ENCODE assay signal across 14 mouse cellular contexts in the genomic region with DNA sequence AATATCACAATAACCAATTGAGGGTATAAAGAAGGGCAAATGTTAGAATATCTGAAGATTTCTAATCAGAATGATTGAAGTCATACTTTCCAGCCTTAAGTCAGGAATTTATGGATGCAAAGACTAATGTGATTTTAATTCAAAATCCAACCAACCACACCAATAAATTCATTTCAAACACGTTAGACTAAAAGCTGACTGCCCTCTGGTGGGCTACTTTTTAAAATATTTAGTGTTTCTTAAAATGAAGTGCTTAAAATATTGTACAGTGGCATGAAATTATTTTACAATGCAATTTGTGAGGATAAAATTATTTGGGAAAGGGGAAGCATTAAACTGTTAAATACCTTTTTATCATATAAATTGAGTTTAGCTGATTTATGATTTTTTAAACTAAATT.
DNase-seq lines count a peak whose midpoint lies in the region; ATAC-seq and TF ChIP-seq lines count a peak whose summit lies in the region.
"Had no signal": no experiment of that assay in that cellular context is flagged by ENCODE, and none has a peak within 500 bp of the region (broad histone marks: within the 10 kb centered on the region; RNA-seq: fewer than 3 reads in every experiment).

No protein-coding gene starts in this region.

- DNase-seq in forebrain, postnatal 0 days = peak; percentile 67
- peak; percentile 45 for DNase-seq in limb, embryonic 14.5 days (ENCODE audit: low spot score)
- no peak for DNase-seq in limb, embryonic 10.5 days (ENCODE audit: low spot score)
- DNase-seq in CH12.LX (ENCODE audit: extremely low read depth) = peak; percentile 3
- DNase-seq in induced T-regulatory cell, adult 2 months (ENCODE audit: low read depth) = peak; percentile 57
- DNase-seq in ovary, adult 18-20 months (ENCODE audit: low spot score) = no peak
- DNase-seq: adrenal gland, adult 2 months; gastrocnemius, postnatal 10 days; left cerebral cortex, postnatal 4 days had no signal

- 9% methylated on average over 1 of the region's 1 CpGs for WGBS in forebrain, postnatal 0 days
- WGBS in forebrain, embryonic 12.5 days = 35% methylated on average over 1 of the region's 1 CpGs
- 19% methylated on average over 1 of the region's 1 CpGs for WGBS in limb, embryonic 14.5 days
- WGBS in limb, embryonic 10.5 days = 67% methylated on average over 1 of the region's 1 CpGs

- peak; percentile 46 for TF ChIP-seq RAD21 in CH12.LX (IDR thresholded peaks at IDR 0.05; ENCODE audit: low read depth, low read length)

- H3K27ac ChIP-seq in forebrain, postnatal 0 days (ENCODE audit: low read depth, low read length) = no peak overlapping the region
- H3K27ac ChIP-seq in forebrain, embryonic 12.5 days = no peak overlapping the region
- H3K27ac ChIP-seq in limb, embryonic 14.5 days (replicated peaks; ENCODE audit: low read depth, low read length) = no peak overlapping the region
- no peak overlapping the region for H3K27ac ChIP-seq in limb, embryonic 10.5 days
- H3K27ac ChIP-seq in CH12.LX (ENCODE audit: insufficient read depth, low read depth) = no peak overlapping the region
- H3K27ac ChIP-seq: heart, embryonic 15.5 days had no signal

- dilution Hi-C loops in CH12.LX (cut with MboI; ENCODE audit: extremely low pct_ligation_motif_present, extremely low pct_unique_long_range_greater_than_20kb, low sequenced_read_pairs) = no loop called here

- no peak for TF ChIP-seq EP300 in CH12.LX (IDR thresholded peaks at IDR 0.05; ENCODE audit: low read length)

- no peak overlapping the region for H3K4me3 ChIP-seq in forebrain, postnatal 0 days (ENCODE audit: low read depth, low read length)
- H3K4me3 ChIP-seq in forebrain, embryonic 12.5 days (replicated peaks) = no peak overlapping the region
- no peak overlapping the region for H3K4me3 ChIP-seq in limb, embryonic 14.5 days (replicated peaks; ENCODE audit: low read length)
- H3K4me3 ChIP-seq in limb, embryonic 10.5 days = no peak overlapping the region
- no peak overlapping the region for H3K4me3 ChIP-seq in CH12.LX (replicated peaks in 1 of 3; ENCODE audit: low read depth in 2 of 3, low read length in 2 of 3, poor library complexity in 1 of 3)
- H3K4me3 ChIP-seq: erythroblast, embryonic 14.5 days; heart, embryonic 15.5 days had no signal

- H3K79me2 ChIP-seq in CH12.LX (replicated peaks; ENCODE audit: control insufficient read depth, extremely low read depth, insufficient read depth, poor library complexity, severe bottlenecking) = no peaks in the 10 kb centered on the region

- H3K4me1 ChIP-seq in forebrain, postnatal 0 days (ENCODE audit: insufficient read depth) = 0 out of 2 replicates have a peak, but pooled peaks cover 2% of the 10 kb centered on the region
- peaks cover 1% of the 10 kb centered on the region for H3K4me1 ChIP-seq in forebrain, embryonic 12.5 days
- H3K4me1 ChIP-seq in limb, embryonic 14.5 days (ENCODE audit: control insufficient read depth, insufficient read depth, low read length) = no peaks in the 10 kb centered on the region
- peaks cover 5% of the 10 kb centered on the region; the same call in 1 of the 2 replicates for H3K4me1 ChIP-seq in limb, embryonic 10.5 days
- H3K4me1 ChIP-seq in CH12.LX (ENCODE audit: control insufficient read depth in 1 of 2, insufficient read depth in 2 of 2) = no peaks in the 10 kb centered on the region

- no peaks in the 10 kb centered on the region for H3K36me3 ChIP-seq in forebrain, postnatal 0 days (ENCODE audit: insufficient read depth)
- no peaks in the 10 kb centered on the region for H3K36me3 ChIP-seq in forebrain, embryonic 12.5 days (replicated peaks)
- H3K36me3 ChIP-seq in limb, embryonic 14.5 days (ENCODE audit: control insufficient read depth, insufficient read depth, low read length) = no peaks in the 10 kb centered on the region
- H3K36me3 ChIP-seq in limb, embryonic 10.5 days = no peaks in the 10 kb centered on the region
- H3K36me3 ChIP-seq in CH12.LX (replicated peaks in 1 of 2; ENCODE audit: control insufficient read depth in 1 of 2, insufficient read depth in 1 of 2, low read length in 1 of 2) = no peaks in the 10 kb centered on the region
- H3K36me3 ChIP-seq: G1E; heart, embryonic 15.5 days had no signal

- H3K27me3 ChIP-seq in forebrain, postnatal 0 days (ENCODE audit: insufficient read depth, low read length) = peaks cover 21% of the 10 kb centered on the region
- H3K27me3 ChIP-seq in forebrain, embryonic 12.5 days = peaks cover 24% of the 10 kb centered on the region
- H3K27me3 ChIP-seq in limb, embryonic 14.5 days (ENCODE audit: control insufficient read depth, insufficient read depth, low read length) = peaks cover 25% of the 10 kb centered on the region
- peaks cover 27% of the 10 kb centered on the region for H3K27me3 ChIP-seq in limb, embryonic 10.5 days (ENCODE audit: low read depth, poor library complexity, severe bottlenecking)
- no peaks in the 10 kb centered on the region for H3K27me3 ChIP-seq in CH12.LX (replicated peaks)

- in situ Hi-C loops in CH12.LX (cut with MboI; ENCODE audit: low pct_ligation_motif_present, low pct_unique_long_range_greater_than_20kb, low sequenced_read_pairs) = loop anchor here (5.0 kb wide), 1 partner anchor 463 kb away; no protein-coding TSS in a partner anchor

- no peak overlapping the region for H3K4me2 ChIP-seq in forebrain, postnatal 0 days (ENCODE audit: low read depth)
- H3K4me2 ChIP-seq in forebrain, embryonic 12.5 days = no peak overlapping the region
- no peak overlapping the region for H3K4me2 ChIP-seq in limb, embryonic 14.5 days (replicated peaks; ENCODE audit: low read depth, low read length, severe bottlenecking)
- H3K4me2 ChIP-seq in CH12.LX (ENCODE audit: insufficient read depth, low read depth, poor library complexity, severe bottlenecking) = no peak overlapping the region
- H3K4me2 ChIP-seq: heart, embryonic 15.5 days had no signal

- TF ChIP-seq POLR2A in limb, embryonic 14.5 days (IDR thresholded peaks at IDR 0.05; ENCODE audit: borderline replicate concordance, extremely low read depth, insufficient read depth, insufficient read length) = no peak
- TF ChIP-seq POLR2A in CH12.LX (IDR thresholded peaks at IDR 0.05; ENCODE audit: low read depth, low read length) = no peak

- no peaks in the 10 kb centered on the region for H3K9me3 ChIP-seq in forebrain, postnatal 0 days (ENCODE audit: low read length)
- no peaks in the 10 kb centered on the region for H3K9me3 ChIP-seq in forebrain, embryonic 12.5 days
- no peaks in the 10 kb centered on the region for H3K9me3 ChIP-seq in limb, embryonic 14.5 days (ENCODE audit: control insufficient read depth, low read length)
- no peaks in the 10 kb centered on the region for H3K9me3 ChIP-seq in limb, embryonic 10.5 days (replicated peaks)
- no peaks in the 10 kb centered on the region for H3K9me3 ChIP-seq in CH12.LX (replicated peaks; ENCODE audit: low read length)
- H3K9me3 ChIP-seq: G1E; heart, embryonic 15.5 days had no signal

- no peak overlapping the region for H3K9ac ChIP-seq in forebrain, postnatal 0 days
- H3K9ac ChIP-seq in forebrain, embryonic 12.5 days = no peak overlapping the region
- no peak overlapping the region for H3K9ac ChIP-seq in limb, embryonic 14.5 days (ENCODE audit: low read depth, low read length, severe bottlenecking)
- H3K9ac ChIP-seq in CH12.LX (ENCODE audit: insufficient read depth, low read depth) = no peak overlapping the region
- H3K9ac ChIP-seq: heart, embryonic 15.5 days had no signal

- ATAC-seq in forebrain, postnatal 0 days = no peak
- ATAC-seq in forebrain, embryonic 12.5 days (ENCODE audit: low FRiP score) = no peak
- ATAC-seq in limb, embryonic 14.5 days (ENCODE audit: low FRiP score, low read depth) = no peak
- no peak for ATAC-seq in megakaryocyte, adult 5-6 weeks (ENCODE audit: poor library complexity, severe bottlenecking)

- peak; percentile 61 for TF ChIP-seq CTCF in forebrain, postnatal 0 days (IDR thresholded peaks at IDR 0.05; ENCODE audit: low read depth)
- TF ChIP-seq CTCF in CH12.LX (conservative IDR thresholded peaks at IDR 0.05 in 1 of 2, IDR thresholded peaks at IDR 0.05 in 1 of 2; ENCODE audit: low read depth in 2 of 2, low read length in 2 of 2) = peak in 1 of 2 experiments; percentile 50; a peak in 2 of 4 replicates

TF ChIP-seq in CH12.LX, 34 proteins besides CTCF, POLR2A, EP300 and RAD21:
- TF ChIP-seq CHD1 (IDR thresholded peaks at IDR 0.05; ENCODE audit: low read depth, low read length) (no peak), ZC3H11A (IDR thresholded peaks at IDR 0.05; ENCODE audit: low read depth, low read length) (peak; percentile 26; the same call in 1 of the 2 replicates), SMC3 (IDR thresholded peaks at IDR 0.05; ENCODE audit: low read depth, low read length) (peak; percentile 52)

Comparison
In these comparisons a context has a peak if more than half of its experiments do, and no peak if none do; other contexts are left out.
1. DNase-seq: peak in forebrain, postnatal 0 days (single experiment), limb, embryonic 14.5 days (single experiment), CH12.LX (single experiment) and induced T-regulatory cell, adult 2 months (single experiment); none in limb, embryonic 10.5 days (single experiment) and ovary, adult 18-20 months (single experiment).